Mouse (Mus musculus): ENCODE measurements around the gene Mycn. TPM values are rescaled to one million over a fixed set of nuclear protein-coding genes. Genes with fewer than 3 reads are reported as not detected.

Gene Mycn
- polyA plus RNA-seq, 1 experiment from 2014 or later: 7.5 TPM

DNA sequence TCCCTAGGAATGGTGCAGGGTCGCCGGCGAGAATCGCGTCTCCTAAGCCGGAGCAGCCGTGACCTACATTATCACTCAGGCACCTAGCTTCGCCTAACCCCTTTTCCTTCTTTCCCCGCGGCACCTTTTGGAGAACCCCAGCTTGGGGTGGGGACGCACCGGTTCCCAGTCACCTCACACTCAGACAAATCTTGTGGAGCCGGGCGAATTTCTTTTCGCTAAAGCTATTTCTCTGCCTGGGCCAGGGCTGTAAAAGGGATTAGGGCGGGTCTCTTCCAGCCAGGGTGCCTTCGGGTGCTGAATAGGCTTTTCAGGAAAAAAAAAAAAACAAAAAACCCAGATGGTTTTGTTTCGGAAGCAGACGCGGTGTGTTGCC is 597 bp downstream of the Mycn start:
- no peak for ATAC-seq (ENCODE audit: low read depth)
- Histone ChIP-seq H3K4me2 (peak overlapping the region; percentile 81), H3K9ac (peak overlapping the region; percentile 67), H3K4me3 (replicated peaks) (peak overlapping the region; percentile 66), H3K4me1 (replicated peaks) (peaks cover 27% of the 10 kb centered on the region), H3K36me3 (peaks cover 10% of the 10 kb centered on the region; the same call in 1 of the 2 replicates), H3K9me3 (replicated peaks) (no peaks in the 10 kb centered on the region), H3K27me3 (peaks cover 75% of the 10 kb centered on the region), H3K27ac (no peak overlapping the region)
- DNase-seq: no peak
- under 1% methylated on average over 20 of the region's 20 CpGs for WGBS (ENCODE audit: insufficient replicate concordance)

DNA sequence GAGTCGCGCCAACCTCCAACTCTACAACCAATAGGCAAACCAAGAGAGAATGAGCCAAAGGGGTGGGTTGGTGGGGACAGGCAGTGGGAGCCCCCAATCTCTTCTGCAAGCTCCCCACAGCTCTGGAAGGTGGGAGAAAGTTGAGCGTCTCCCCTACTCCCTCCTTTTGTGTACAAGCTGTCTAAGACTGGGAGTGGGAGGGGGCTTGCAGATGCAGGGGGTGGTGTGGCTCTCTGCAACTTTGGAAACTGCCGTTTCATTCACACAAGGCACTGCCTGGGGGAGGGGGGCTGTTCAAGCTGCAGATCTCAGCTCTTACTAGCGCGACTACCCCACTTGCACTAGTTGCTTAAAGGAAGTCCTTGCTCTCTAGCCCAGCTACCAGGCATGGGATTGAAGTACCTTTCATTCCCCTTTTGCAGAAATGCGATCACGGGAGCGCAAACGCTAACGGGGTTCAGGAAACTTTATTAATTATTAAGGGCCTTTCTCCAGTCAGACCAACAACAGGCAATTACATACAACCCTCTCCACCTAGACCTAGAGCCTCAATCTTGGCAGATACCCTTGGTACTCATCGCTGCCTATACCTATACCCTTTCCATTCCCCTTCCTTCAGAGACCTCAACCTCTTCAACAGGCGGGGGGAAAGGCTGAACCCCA is 1.1 kb downstream of the Mycn start:
- H3K36me3 ChIP-seq: peaks cover 10% of the 10 kb centered on the region; the same call in 1 of the 2 replicates
- H3K27me3 ChIP-seq: peaks cover 75% of the 10 kb centered on the region
- H3K9ac ChIP-seq: peak overlapping the region; percentile 67
- no peaks in the 10 kb centered on the region for H3K9me3 ChIP-seq (replicated peaks)
- H3K4me2 ChIP-seq: peak overlapping the region; percentile 81
- under 1% methylated on average over 13 of the region's 13 CpGs for WGBS (ENCODE audit: insufficient replicate concordance)
- no peak for ATAC-seq (ENCODE audit: low read depth)
- peak overlapping the region; percentile 66 for H3K4me3 ChIP-seq (replicated peaks)
- H3K27ac ChIP-seq: no peak overlapping the region
- DNase-seq: no peak
- peaks cover 27% of the 10 kb centered on the region for H3K4me1 ChIP-seq (replicated peaks)

DNA sequence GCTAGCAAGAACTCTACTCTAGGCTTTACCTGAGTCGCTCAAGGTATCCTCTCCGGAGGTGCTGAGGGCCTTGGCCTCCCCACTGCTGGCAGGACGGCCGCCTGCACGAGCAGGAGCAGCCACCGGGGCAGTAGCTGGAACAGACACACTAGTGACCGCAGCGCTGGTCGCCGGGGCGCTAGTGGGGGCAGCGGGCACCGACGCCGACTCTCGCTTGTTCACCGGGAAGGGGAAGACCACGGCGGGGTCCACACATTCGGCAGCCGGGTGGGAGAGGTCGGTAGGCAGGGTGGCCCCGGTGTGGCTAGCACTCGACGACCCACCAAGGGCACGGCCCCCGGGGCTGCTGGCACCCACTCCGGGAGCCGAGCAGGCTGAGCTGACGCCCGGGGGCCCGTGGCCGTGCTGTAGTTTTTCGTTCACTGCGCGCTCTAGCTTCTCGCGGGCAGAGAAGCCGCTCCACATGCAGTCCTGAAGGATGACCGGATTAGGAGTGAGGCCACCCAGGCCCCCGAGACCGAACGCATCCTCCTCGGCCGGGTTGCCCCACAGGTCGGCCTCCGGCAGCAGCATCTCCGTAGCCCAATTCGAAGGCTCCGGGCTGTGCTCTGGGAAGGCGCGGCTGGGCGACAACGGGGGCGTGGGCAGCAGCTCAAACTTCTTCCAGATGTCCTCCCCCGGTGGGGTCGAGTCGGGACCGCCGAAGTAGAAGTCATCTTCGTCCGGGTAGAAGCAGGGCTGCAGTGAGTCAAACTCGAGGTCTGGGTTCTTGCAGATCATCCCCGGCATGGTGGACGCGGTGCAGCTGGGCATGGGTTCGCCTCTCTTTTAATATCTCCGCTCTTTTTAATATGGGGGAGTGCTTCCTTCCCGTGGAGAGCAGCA is 1.9 kb downstream of the Mycn start:
- Histone ChIP-seq H3K9ac (peak overlapping the region; percentile 67), H3K4me3 (replicated peaks) (peak overlapping the region; percentile 66), H3K27ac (no peak overlapping the region), H3K9me3 (replicated peaks) (no peaks in the 10 kb centered on the region), H3K27me3 (peaks cover 75% of the 10 kb centered on the region), H3K36me3 (peaks cover 10% of the 10 kb centered on the region; the same call in 1 of the 2 replicates), H3K4me1 (replicated peaks) (peaks cover 27% of the 10 kb centered on the region), H3K4me2 (peak overlapping the region; percentile 81)
- ATAC-seq (ENCODE audit: low read depth): no peak
- under 1% methylated on average over 65 of the region's 69 CpGs for WGBS (ENCODE audit: insufficient replicate concordance)
- DNase-seq: no peak

DNA sequence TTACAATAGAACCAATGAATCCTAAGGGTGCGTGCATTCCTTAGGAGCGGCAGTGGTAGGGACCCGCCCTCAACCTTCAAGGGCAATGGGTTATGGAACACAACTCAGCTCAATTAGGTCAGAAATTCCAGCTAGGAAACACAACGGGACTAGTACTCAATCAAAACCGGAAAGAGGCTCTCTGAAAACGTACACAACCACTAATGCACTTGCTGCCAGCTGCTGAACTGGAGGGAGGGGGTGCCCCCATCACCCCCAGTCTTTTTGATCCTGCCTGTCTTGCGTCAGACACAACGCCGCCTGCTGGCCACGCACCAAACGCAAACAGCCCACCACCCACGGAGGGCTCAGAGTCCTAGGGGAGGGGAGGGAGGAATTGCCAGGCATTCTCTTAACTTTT is 2.9 kb downstream of the Mycn start:
- H3K27me3 ChIP-seq: peaks cover 70% of the 10 kb centered on the region
- no peaks in the 10 kb centered on the region for H3K9me3 ChIP-seq (replicated peaks)
- H3K27ac ChIP-seq: no peak overlapping the region
- H3K4me1 ChIP-seq (replicated peaks): peaks cover 27% of the 10 kb centered on the region
- H3K9ac ChIP-seq: peak overlapping the region; percentile 67
- DNase-seq (no peak), ATAC-seq (ENCODE audit: low read depth) (no peak)
- under 1% methylated on average over 12 of the region's 12 CpGs for WGBS (ENCODE audit: insufficient replicate concordance)
- peak overlapping the region; percentile 81 for H3K4me2 ChIP-seq
- peak overlapping the region; percentile 66 for H3K4me3 ChIP-seq (replicated peaks)
- H3K36me3 ChIP-seq: peaks cover 10% of the 10 kb centered on the region; the same call in 1 of the 2 replicates

DNA sequence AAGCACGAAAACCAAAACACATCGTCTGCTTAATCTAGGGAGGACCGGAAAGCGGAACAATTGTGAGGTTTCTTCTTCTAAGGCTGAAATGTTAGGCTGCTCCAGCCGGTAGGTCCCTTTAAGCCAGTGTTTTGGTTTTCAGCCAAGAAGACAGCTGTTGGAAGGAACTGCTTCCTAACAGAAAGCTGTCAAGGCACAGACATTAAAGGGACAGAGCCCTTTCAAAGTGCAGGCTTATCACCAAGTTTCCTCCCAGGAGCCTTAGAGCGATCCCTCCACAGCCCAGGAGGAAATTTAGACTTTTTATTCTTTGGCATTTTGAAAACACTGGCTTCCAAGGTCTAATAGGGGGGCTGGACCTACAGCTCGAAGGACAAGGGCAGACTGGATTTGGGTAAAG is 3.4 kb downstream of the Mycn start:
- H3K36me3 ChIP-seq: peaks cover 10% of the 10 kb centered on the region; the same call in 1 of the 2 replicates
- no peaks in the 10 kb centered on the region for H3K9me3 ChIP-seq (replicated peaks)
- peaks cover 27% of the 10 kb centered on the region for H3K4me1 ChIP-seq (replicated peaks)
- H3K27me3 ChIP-seq: peaks cover 65% of the 10 kb centered on the region
- H3K4me2 ChIP-seq: peak overlapping the region; percentile 81
- 12% methylated on average over 7 of the region's 7 CpGs for WGBS (ENCODE audit: insufficient replicate concordance)
- ATAC-seq (ENCODE audit: low read depth) (no peak), DNase-seq (no peak)
- H3K27ac ChIP-seq: no peak overlapping the region
- peak overlapping the region; percentile 66 for H3K4me3 ChIP-seq (replicated peaks)
- 0 out of 2 replicates have a peak overlapping the region, but pooled peaks have one; percentile 22 for H3K9ac ChIP-seq

DNA sequence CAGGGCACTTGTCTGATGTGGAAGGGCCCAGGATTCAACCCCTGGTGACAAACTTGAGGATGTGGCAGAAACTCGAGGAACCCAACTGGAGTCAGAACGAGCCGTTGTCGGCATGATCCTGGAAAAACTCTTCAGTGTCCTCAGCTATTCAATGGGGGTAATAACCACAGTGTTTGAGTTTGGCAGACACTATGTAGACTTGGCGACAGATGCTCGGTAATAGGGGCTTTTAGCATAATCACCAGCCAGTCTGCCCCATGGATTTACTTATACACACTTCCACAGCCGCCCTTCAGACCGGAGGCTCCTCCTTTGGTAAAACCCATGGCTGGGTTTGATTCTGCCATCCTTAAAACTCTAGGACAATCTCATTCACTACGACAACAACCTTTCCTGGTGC is 4.0 kb downstream of the Mycn start:
- Histone ChIP-seq H3K36me3 (peaks cover 10% of the 10 kb centered on the region; the same call in 1 of the 2 replicates), H3K9me3 (replicated peaks) (no peaks in the 10 kb centered on the region), H3K4me1 (replicated peaks) (peaks cover 27% of the 10 kb centered on the region), H3K27ac (no peak overlapping the region), H3K4me2 (peak overlapping the region; percentile 81), H3K9ac (no peak overlapping the region), H3K4me3 (replicated peaks) (peak overlapping the region; percentile 66; the same call in 1 of the 2 replicates), H3K27me3 (peaks cover 59% of the 10 kb centered on the region)
- ATAC-seq (ENCODE audit: low read depth): no peak
- WGBS (ENCODE audit: insufficient replicate concordance): 56% methylated on average over 9 of the region's 9 CpGs
- DNase-seq: no peak

DNA sequence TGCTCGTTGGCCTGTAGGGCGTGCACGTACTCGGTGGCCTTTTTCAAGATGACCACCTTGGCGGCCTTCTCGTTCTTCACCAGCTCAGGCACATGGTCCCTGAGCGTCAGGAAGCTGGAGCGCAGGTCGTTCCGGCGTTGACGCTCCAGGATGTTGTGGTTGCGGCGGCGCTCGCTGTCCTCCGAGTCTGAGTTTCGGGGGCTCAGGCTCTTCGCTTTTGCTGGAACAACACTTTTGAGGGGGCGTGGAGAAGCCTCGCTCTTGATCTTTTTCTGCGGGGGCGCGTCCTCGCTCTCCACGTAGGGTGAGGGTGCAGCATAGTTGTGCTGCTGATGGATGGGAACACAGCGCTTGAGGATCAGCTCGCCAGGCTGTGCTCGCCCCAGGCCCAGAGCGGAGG is 4.6 kb downstream of the Mycn start:
- WGBS (ENCODE audit: insufficient replicate concordance): 62% methylated on average over 30 of the region's 30 CpGs

DNA sequence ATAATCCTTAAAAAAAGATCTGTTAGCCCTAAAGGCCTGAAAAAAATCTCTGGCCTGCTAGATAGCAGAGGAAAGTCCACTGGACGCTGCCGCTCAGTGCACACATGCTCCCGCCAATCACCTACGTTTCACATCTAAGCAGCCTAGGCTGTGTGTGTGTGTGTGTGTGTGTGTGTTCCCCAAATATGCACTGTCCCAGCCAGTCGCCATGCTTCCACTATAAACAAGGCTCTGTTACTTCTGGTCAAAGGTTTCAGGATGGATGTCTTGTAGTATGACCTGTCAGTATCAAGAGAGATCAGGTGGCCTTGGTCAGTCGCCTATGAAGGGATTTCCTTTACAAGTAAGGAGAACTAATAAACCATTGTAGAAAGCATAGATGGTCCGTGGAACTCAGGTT is 9.5 kb downstream of the Mycn start:
- no peak overlapping the region for H3K27ac ChIP-seq
- no peak for ATAC-seq (ENCODE audit: low read depth)
- 54% methylated on average over 7 of the region's 7 CpGs for WGBS (ENCODE audit: insufficient replicate concordance)

More for the DNA sequence above, 4.6 kb downstream of the Mycn start:
- no peak overlapping the region for H3K27ac ChIP-seq
- H3K4me2 ChIP-seq: peak overlapping the region; percentile 81
- no peak overlapping the region for H3K9ac ChIP-seq
- no peak for DNase-seq
- no peak for ATAC-seq (ENCODE audit: low read depth)
- no peak overlapping the region for H3K4me3 ChIP-seq (replicated peaks)
- H3K36me3 ChIP-seq: peaks cover 10% of the 10 kb centered on the region; the same call in 1 of the 2 replicates
- H3K9me3 ChIP-seq (replicated peaks): no peaks in the 10 kb centered on the region
- peaks cover 27% of the 10 kb centered on the region for H3K4me1 ChIP-seq (replicated peaks)
- peaks cover 52% of the 10 kb centered on the region for H3K27me3 ChIP-seq

DNA sequence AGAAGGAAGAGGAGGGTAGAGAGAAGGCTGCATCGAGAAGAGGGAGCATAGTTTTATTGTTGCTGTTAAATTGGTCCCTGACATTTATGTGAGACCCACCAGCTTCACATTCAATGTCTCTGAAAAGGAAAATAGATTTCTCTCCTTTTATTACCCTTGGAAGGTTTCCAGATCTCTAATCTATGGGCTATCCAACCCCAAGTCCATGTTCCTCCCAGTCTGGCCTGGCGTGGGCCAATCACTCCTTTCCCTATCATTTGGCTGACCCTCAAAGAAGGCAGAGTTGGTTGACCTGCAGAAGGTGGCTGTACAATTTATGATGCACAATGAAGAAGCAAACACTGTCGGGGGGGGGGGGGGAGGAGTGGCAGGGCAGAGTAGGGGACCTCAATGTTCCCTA is 13.5 kb downstream of the Mycn start:
- no peak overlapping the region for H3K9ac ChIP-seq
- H3K36me3 ChIP-seq: no peaks in the 10 kb centered on the region
- no peak for DNase-seq
- H3K27ac ChIP-seq: no peak overlapping the region
- no peak overlapping the region for H3K4me3 ChIP-seq (replicated peaks)
- H3K27me3 ChIP-seq: no peaks in the 10 kb centered on the region
- WGBS (ENCODE audit: insufficient replicate concordance): 63% methylated on average over 3 of the region's 3 CpGs
- no peak overlapping the region for H3K4me2 ChIP-seq
- H3K4me1 ChIP-seq (replicated peaks): 0 out of 2 replicates have a peak, but pooled peaks cover 3% of the 10 kb centered on the region
- H3K9me3 ChIP-seq (replicated peaks): no peaks in the 10 kb centered on the region
- no peak for ATAC-seq (ENCODE audit: low read depth)

More for the DNA sequence above, 9.5 kb downstream of the Mycn start:
- Histone ChIP-seq H3K9ac (no peak overlapping the region), H3K4me1 (replicated peaks) (no peaks in the 10 kb centered on the region), H3K27me3 (peaks cover 4% of the 10 kb centered on the region), H3K36me3 (peaks cover 5% of the 10 kb centered on the region; the same call in 1 of the 2 replicates), H3K4me3 (replicated peaks) (no peak overlapping the region), H3K4me2 (no peak overlapping the region), H3K9me3 (replicated peaks) (no peaks in the 10 kb centered on the region)
- DNase-seq: no peak

DNA sequence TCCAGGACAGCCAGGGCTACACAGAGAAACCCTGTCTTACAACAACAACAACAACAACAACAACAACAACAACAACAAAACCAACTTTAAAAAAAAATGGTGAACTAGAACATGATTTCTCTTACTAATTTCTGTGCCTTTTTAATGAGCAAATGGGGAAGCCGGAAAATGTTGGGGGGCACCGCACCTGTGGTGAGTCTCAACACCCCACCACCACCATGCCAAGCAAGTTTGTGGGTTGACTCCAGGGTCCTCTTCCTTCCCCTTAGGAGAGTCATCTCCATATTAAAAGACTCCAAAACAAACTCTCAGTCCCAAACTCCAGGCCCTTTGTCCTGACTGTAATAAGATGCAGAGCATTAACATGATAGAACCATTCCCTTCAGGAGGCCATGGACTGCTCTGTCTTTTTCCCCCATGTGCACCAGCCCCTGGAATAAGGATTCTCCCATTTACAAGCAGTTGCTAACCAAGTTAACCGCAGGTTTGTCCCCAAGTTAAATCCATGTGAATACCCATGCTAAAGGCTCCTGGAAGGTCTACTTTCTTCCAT is 14.7 kb downstream of the Mycn start:
- Histone ChIP-seq H3K27me3 (no peaks in the 10 kb centered on the region), H3K27ac (no peak overlapping the region), H3K4me3 (replicated peaks) (no peak overlapping the region), H3K36me3 (no peaks in the 10 kb centered on the region), H3K9me3 (replicated peaks) (no peaks in the 10 kb centered on the region), H3K4me2 (no peak overlapping the region), H3K4me1 (replicated peaks) (0 out of 2 replicates have a peak, but pooled peaks cover 3% of the 10 kb centered on the region), H3K9ac (no peak overlapping the region)
- no peak for ATAC-seq (ENCODE audit: low read depth)
- no peak for DNase-seq
- WGBS (ENCODE audit: insufficient replicate concordance): 78% methylated on average over 3 of the region's 3 CpGs

DNA sequence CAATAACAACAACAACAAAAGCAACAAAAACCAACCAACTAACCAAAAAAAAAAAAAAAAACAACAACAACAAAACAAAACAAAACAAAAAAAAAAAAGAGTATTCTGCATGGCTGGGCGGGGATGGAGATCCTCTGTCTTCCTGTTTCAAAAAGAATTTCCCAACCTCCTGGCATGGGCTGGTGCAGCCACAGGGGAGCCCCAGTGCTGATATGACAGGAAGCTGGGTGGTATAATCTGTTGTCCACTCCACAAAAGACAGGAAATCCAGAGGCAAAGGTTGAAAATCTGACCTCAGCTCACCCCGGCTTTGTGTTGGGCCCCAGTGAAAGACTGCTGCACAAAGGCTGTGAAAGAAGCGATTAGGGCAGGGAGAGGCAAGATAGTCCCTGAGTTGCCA is 17.3 kb downstream of the Mycn start:
- no peak for ATAC-seq (ENCODE audit: low read depth)

More for the DNA sequence above, 17.3 kb downstream of the Mycn start:
- no peaks in the 10 kb centered on the region for H3K9me3 ChIP-seq (replicated peaks)
- no peaks in the 10 kb centered on the region for H3K36me3 ChIP-seq
- H3K27ac ChIP-seq: no peak overlapping the region
- H3K9ac ChIP-seq: no peak overlapping the region
- DNase-seq: no peak
- no peak overlapping the region for H3K4me3 ChIP-seq (replicated peaks)
- 0 out of 2 replicates have a peak, but pooled peaks cover 3% of the 10 kb centered on the region for H3K4me1 ChIP-seq (replicated peaks)
- 34% methylated on average over 3 of the region's 3 CpGs for WGBS (ENCODE audit: insufficient replicate concordance)
- H3K4me2 ChIP-seq: no peak overlapping the region
- H3K27me3 ChIP-seq: no peaks in the 10 kb centered on the region
